Mouse (Mus musculus): ENCODE results near the gene Gm10320. TPM values are rescaled to one million over a fixed set of nuclear protein-coding genes. Genes with fewer than 3 reads are reported as not detected.

Gm10320 gene
- polyA plus RNA-seq, 2 experiments: 1.6 to 2.3 TPM

DNA sequence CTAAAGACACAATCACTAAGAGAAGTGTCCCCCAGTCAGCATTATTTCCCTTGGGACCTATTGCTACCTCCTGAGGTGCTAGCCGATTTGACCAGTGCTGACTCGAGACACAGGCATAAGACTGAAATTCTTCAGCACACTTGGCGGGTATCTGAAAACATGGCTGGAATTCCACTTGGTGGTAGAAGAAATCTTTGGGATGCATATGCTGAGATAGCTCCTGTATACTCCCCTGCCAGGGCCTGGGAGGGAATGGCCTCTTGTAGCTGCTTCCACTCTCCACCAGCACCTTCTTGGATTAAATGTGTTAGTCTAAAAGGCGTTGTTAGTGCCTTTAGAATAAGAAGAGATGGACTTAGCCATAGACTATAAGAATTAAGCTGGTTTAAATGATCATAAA is 50.8 kb downstream of the Gm10320 start:
- no peak overlapping the region for H3K4me2 ChIP-seq (replicated peaks; ENCODE audit: low read depth, low read length, severe bottlenecking)
- H3K9ac ChIP-seq (ENCODE audit: low read depth, low read length, severe bottlenecking): no peak overlapping the region
- no peak overlapping the region for H3K4me3 ChIP-seq (replicated peaks; ENCODE audit: low read length)
- no peaks in the 10 kb centered on the region for H3K27me3 ChIP-seq (ENCODE audit: control insufficient read depth, insufficient read depth, low read length)
- no peaks in the 10 kb centered on the region for H3K9me3 ChIP-seq (ENCODE audit: control insufficient read depth, low read length)
- H3K4me1 ChIP-seq (ENCODE audit: control insufficient read depth, insufficient read depth, low read length): peaks cover 11% of the 10 kb centered on the region
- no peak for TF ChIP-seq POLR2A (IDR thresholded peaks at IDR 0.05; ENCODE audit: borderline replicate concordance, extremely low read depth, insufficient read depth, insufficient read length)
- no peak for DNase-seq (ENCODE audit: low spot score)
- ATAC-seq (ENCODE audit: low FRiP score, low read depth): no peak
- H3K36me3 ChIP-seq (ENCODE audit: control insufficient read depth, insufficient read depth, low read length): no peaks in the 10 kb centered on the region
- H3K27ac ChIP-seq (replicated peaks; ENCODE audit: low read depth, low read length): no peak overlapping the region
- 77% methylated on average over 4 of the region's 4 CpGs for WGBS

- H3K9me3 ChIP-seq (ENCODE audit: control insufficient read depth, low read length): no peaks in the 10 kb centered on the region
- H3K9ac ChIP-seq (ENCODE audit: low read depth, low read length, severe bottlenecking): no peak overlapping the region
- 33% methylated on average over 13 of the region's 13 CpGs for WGBS
- H3K36me3 ChIP-seq (ENCODE audit: control insufficient read depth, insufficient read depth, low read length): no peaks in the 10 kb centered on the region
- ATAC-seq (ENCODE audit: low FRiP score, low read depth) (no peak), DNase-seq (ENCODE audit: low spot score) (peak; percentile 65)
- 0 out of 2 replicates have a peak overlapping the region, but pooled peaks have one; percentile 19 for H3K27ac ChIP-seq (replicated peaks; ENCODE audit: low read depth, low read length)
- H3K4me3 ChIP-seq (replicated peaks; ENCODE audit: low read length): no peak overlapping the region
- no peak overlapping the region for H3K4me2 ChIP-seq (replicated peaks; ENCODE audit: low read depth, low read length, severe bottlenecking)
- no peak for TF ChIP-seq POLR2A (IDR thresholded peaks at IDR 0.05; ENCODE audit: borderline replicate concordance, extremely low read depth, insufficient read depth, insufficient read length)
- H3K4me1 ChIP-seq (ENCODE audit: control insufficient read depth, insufficient read depth, low read length): peaks cover 11% of the 10 kb centered on the region
- H3K27me3 ChIP-seq (ENCODE audit: control insufficient read depth, insufficient read depth, low read length): no peaks in the 10 kb centered on the region
Measured at GRCm38 (mm10) chr13:98440293-98440952, 51.4 kb downstream of the Gm10320 start.

Other genes with a start within 250 kb of the Gm10320 start
- 19.2 and 20.6 TPM in 2 replicates for gene Utp15, start 229.0 kb downstream of the Gm10320 start, polyA plus RNA-seq (2012; rRNA removed)
- 25.3 and 27.6 TPM in 2 replicates for gene Utp15, start 229.0 kb downstream of the Gm10320 start, polyA plus RNA-seq (2014; fragmentation: Nextera tagmentation; extraction: Ambion mirVana)
- gene Ankra2, start 228.9 kb downstream of the Gm10320 start, polyA plus RNA-seq (2012; rRNA removed): 32.3 and 39.7 TPM in 2 replicates
- 30.8 and 31.7 TPM in 2 replicates for gene Ankra2, start 228.9 kb downstream of the Gm10320 start, polyA plus RNA-seq (2014; fragmentation: Nextera tagmentation; extraction: Ambion mirVana)
- gene Gm21976, start 212.1 kb downstream of the Gm10320 start, polyA plus RNA-seq (2012; rRNA removed): not detected in 2 replicates
- gene Gm21976, start 212.1 kb downstream of the Gm10320 start, polyA plus RNA-seq (2014; fragmentation: Nextera tagmentation; extraction: Ambion mirVana): not detected in 2 replicates
- gene Btf3, start 175.0 kb downstream of the Gm10320 start, polyA plus RNA-seq (2012; rRNA removed): 403 and 867 TPM in 2 replicates
- gene Btf3, start 175.0 kb downstream of the Gm10320 start, polyA plus RNA-seq (2014; fragmentation: Nextera tagmentation; extraction: Ambion mirVana): 702 and 731 TPM in 2 replicates
- 0.89 and 1.0 TPM in 2 replicates for gene Foxd1, start 137.8 kb downstream of the Gm10320 start, polyA plus RNA-seq (2012; rRNA removed)
- 0.32 and 0.46 TPM in 2 replicates for gene Foxd1, start 137.8 kb downstream of the Gm10320 start, polyA plus RNA-seq (2014; fragmentation: Nextera tagmentation; extraction: Ambion mirVana)
- gene Tmem174, start 145.4 kb upstream of the Gm10320 start, polyA plus RNA-seq (2012; rRNA removed): not detected in 2 replicates
- not detected in 2 replicates for gene Tmem174, start 145.4 kb upstream of the Gm10320 start, polyA plus RNA-seq (2014; fragmentation: Nextera tagmentation; extraction: Ambion mirVana)
- 0.05 and 0.08 TPM in 2 replicates for gene Tmem171, start 202.8 kb upstream of the Gm10320 start, polyA plus RNA-seq (2012; rRNA removed)
- gene Tmem171, start 202.8 kb upstream of the Gm10320 start, polyA plus RNA-seq (2014; fragmentation: Nextera tagmentation; extraction: Ambion mirVana): 0.17 TPM in 1 of 2 replicates, not detected in the other

All from limb, embryonic 14.5 days (tissue).